Mouse (Mus musculus): ENCODE data around the gene Vps53.

Gene Vps53

DNA sequence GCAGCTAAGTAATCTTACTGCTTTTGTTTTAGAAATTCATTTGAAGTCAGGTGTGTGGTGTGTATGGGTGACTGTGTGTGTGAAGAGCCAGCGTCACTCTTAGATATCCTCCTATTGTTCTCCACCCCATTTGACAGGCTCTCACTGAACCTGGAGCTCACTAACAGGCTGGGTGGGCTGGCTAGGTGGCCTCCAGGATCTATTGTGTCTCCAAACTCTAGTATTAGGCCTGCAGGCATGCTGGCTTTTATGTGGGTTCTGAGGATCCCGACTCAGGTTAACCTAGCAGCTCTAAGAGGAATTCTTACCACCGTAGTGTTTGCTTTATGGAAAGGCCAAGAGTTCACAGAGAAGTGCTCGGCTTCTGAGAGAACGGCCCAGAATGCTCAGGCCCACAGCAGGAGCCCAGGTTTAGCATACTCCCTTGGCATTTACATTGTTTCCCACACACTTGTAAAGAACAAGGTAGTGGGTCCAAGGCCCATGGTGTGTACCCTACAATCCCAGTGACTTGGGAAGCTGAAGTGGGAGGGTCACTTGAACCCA lies 128.4 kb downstream of the Vps53 start:
- no peak for DNase-seq

DNA sequence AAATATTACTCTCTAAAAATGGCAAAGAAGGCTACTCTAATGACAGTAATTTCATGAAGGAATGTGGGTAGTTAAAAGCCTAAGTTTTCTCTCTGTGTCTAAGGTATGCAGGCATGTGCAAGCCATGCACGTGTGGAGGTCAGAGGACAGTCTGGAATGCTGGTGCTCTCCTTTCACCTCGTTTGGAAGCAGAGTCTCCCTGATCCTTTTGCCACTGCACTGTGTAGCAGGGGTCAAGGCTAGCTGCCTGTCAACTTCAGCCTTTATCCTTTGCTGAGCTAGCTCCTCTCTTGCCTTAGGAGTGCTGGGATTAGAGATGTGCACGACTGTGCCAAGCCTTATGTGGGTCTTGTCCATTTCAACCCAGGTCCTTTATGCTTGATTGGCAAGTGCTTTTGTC lies 128.9 kb downstream of the Vps53 start:
- no peak for DNase-seq

DNA sequence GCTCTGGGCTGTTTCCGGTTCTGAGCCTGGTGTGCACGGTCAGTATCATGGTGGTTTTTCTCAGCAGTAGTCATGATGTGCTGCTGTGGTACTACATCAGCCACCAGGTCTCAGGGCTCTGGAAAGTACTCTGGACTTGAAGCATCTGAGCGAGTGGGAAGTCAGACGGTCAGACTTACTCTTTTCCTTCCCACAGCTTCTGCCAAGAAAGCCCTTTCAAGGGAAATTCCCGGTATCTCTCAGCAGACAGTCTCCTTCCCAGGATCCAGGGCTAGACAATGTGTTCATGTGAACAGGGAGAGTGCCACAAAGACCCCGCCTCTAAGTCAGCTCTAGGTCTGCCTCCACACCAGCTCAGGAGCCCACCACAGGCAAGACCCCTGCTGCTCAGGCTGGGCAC lies 134.1 kb downstream of the Vps53 start:
- no peak for DNase-seq

- DNase-seq, result no peak
Measured at GRCm38 (mm10) chr11:76044468-76044867, 135.0 kb downstream of the Vps53 start.

DNA sequence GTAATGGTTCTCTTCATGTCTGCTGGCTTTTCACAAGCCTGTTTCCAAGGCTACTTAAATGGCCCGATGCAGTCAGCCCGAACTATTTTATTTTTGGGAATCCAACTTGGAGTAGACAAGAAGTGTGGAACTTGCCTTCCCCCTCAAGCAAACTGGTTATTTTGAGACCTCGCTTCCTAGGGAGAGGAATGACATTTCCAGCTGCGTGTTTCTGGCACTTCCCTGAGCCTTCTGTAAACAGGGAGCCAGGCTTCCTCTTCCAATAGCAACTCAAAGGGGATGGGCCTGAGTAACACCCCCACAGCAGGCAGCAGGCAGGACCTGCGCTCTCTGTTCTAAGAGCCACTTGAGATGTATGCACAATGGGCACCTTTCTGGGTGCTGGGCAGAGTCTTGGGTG lies 136.6 kb downstream of the Vps53 start:
- DNase-seq, result peak; percentile 68

- no peak for DNase-seq
Measured at GRCm38 (mm10) chr11:76042041-76042638, 137.3 kb downstream of the Vps53 start.

GRCm38 (mm10) chr11:76040761-76041376 lies 138.6 kb downstream of the Vps53 start:
- no peak for DNase-seq

DNA sequence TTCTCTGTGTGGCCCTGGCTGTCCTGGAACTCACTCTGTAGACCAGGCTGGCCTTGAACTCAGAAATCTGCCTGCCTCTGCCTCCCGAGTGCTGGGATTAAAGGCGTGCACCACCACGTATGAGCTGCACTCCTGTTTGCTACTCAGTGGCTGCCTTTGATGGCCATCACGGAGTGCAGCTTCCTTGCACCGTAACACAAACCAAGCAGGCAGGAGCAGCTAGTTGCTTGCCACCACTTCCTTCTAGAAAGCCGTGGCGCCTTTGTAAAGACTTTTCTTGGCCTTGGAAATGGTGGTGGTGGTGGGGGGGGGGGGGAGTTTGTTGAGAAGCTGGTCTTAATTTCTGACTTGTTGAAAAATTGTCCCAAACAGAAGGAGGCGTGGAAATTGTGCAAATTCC lies 139.3 kb downstream of the Vps53 start:
- DNase-seq, result no peak

DNA sequence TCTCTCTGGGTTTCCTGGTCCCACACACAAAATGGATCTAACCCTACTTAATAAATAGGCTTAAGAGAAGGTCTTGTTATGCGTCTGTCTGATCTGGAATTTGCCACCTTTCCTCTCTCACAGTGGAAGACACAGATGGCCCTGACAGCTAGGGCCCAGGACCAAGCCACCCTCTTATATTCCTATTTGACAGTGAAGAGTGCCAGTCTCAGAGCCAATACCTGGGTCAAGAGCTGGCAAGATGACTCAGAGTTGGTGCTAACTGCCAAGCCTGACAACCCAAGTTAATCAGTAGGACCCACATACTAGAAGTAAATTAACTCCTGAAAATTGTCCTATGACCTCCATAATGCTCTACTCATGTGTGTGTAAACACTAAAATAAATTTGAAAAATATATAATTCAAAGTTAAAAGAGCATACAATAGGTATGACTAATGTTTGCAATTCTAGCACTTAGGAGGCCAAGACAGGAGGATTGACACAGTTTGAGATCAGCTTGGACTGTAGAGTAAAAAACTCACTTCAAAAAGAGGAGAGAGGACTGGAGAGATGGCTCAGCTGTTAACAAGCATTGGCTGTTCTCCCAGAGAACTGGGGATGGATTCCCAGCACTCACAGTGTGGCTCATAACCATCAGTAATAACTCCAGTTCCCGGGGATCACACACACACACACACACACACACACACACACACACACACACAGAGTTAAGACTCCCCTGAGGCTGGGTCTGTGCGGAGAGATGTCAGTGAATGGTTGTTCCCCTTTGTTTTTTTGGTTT lies 140.0 kb downstream of the Vps53 start:
- DNase-seq, result no peak

GRCm38 (mm10) chr11:76037581-76038294 lies 141.7 kb downstream of the Vps53 start:
- DNase-seq, result peak; percentile 33

- DNase-seq, result no peak
Measured at GRCm38 (mm10) chr11:76035182-76035581, 144.3 kb downstream of the Vps53 start.

DNA sequence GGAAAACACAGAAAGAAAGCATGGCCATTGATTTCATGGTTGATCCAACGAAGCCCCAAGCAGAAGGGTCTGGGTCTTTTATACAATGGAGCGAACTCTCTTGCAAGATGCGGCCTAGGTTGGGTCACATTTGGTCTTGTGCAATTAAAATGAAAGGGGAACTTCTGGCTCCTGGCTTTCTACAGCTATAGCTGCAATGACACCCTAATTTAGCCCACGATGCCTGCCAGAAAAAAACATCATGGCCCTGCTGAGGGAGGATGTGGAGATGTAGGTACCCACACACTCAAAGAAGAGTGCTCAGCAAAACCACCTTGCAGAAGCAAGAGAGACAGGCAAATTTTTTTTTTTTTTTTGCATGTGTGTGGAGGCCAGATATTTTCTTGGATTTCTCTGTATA lies 145.6 kb downstream of the Vps53 start:
- no peak for DNase-seq

DNA sequence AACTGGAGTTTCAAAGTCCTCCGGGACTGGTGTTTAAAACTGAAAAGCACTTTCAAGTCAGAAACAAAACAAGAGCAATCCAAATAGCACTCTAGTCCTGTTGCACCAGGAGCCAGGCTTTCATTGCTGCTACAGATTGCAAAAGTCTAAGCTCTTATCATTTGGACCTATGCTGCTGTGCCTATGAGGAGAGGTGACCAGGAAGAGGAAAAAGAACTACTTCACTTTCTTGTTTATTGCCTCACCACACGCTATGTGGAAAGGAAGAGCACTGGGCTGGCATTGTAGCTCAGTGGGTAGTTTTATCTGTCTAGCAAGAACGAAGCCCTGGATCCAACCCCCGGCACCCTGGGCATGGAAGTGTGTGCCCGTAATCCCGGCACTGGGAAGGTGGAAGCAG lies 146.1 kb downstream of the Vps53 start:
- no peak for DNase-seq

- no peak for DNase-seq
Measured at GRCm38 (mm10) chr11:76028072-76028465, 151.4 kb downstream of the Vps53 start.

DNA sequence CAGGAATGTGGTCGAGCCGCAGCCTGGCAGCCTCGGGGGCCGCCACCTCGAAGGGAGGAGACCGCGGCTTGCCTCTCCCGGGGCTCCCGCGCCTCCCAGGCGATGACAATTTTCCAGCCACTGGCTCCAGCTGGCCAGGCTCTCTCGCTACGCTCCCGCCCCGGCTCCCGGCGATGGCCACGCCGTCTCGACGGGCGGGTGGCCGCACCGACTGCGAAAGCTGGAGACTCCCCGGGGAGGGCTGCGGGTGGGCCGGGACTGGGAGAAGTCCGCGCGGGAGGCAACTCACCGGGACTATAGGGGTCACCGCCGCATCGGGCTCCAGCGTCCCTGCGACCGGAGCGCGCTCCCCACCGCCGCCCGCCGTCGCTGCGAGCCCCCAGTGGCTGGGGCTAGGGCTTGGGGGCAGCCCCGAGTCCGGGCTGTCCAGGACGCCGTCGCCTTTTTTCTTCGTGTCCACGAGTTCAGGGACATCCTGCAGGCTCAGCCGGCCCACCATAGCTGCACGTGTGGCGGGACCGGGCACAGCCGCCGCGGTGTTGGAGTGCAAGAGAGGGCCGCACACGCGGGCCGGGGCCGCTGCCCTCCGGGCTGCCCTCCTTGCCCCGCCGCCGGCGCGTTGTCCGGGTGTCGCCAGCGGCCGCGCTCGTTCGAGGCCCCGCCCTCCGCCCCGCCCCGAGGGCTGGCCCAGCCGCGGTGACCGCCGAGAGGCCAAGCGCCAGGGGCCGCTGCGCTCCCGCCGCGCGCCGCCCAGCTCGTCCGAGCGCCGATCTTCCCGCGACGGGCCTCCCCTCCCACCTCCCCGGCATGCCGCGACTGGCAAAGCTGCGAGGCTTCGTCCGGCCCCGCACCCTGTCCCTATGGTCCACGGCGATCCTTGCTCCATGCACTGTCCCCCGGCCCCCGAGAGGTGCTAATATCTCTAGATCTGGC lies 152.0 kb downstream of the Vps53 start, which contains the start of gene Rflnb:
Rflnb (minus strand) TSS at position 644 of the 933 bp plus-strand sequence.
- peak; percentile 95 for DNase-seq

DNA sequence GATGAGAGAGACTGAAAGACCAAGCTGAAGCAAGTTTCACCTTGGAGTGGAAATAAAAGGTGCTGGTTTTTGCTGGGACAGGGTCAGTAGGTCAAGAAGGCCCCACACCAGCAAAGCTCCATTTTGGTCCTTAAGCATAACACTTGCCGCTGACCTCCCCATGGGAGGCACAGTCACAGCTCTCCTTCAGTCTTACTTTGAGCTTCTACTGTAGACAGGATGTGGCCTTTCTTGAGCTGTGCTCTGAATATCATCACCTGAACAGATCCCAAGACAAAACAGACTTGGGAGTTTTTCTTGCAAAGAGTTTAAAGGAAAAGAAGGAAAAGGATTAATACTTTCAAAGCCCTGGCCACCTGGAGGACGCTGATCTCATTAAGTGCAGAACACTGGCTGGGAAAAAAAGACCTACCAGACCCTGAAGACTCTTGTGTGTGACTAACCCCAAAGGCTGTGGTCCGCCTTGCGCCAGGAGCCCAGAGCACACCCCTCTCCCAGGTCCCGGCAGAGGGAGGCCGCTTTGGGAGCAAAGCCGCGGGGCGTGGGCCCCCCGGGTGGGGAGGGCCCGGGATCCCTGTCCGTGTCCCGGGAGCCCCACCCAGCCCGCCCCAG lies 152.8 kb downstream of the Vps53 start:
- DNase-seq, result no peak

DNA sequence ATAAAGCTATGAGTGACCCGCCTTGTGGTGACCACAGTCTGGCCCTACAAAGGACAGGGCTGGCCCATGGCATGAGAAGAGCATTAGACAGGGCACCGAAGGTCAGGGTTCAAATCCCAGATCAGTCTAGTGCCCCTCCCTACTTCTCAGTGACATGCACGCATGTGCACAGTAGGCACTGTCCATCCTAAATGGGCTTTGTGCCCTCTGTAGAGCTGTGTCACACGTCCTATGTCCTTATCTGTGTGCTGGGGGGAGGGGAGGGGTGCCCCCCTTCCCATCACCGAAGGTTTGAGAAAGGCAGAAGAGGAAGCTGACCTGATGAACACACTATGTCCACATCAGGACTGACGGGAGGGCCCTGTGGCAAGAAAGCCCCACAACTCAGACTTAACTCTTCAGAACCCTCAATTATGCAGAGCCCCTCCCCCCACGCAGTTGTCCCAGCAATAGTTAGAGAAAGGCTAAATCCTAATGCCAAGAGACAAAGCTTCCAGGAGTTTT lies 154.3 kb downstream of the Vps53 start:
- no peak for DNase-seq

DNA sequence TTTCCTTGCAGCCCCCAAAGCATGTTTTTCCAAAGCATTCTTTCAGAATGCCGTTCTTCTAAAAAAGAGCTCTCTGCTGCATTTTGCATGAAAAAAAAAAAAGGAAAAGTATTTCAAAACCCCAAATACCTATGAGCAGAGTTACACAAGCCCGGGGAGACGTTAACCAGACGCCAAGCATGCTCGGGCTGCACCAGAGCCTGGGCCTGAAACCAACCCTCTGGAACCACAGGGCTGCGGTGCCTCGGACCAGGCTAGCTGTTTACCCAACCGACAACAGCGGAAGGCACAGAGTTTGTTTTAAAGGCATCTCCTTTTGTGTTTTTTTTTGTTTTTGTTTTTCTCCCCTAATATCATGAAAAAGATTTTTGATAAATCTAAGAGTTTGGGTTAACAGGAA lies 158.5 kb downstream of the Vps53 start:
- no peak for DNase-seq

DNA sequence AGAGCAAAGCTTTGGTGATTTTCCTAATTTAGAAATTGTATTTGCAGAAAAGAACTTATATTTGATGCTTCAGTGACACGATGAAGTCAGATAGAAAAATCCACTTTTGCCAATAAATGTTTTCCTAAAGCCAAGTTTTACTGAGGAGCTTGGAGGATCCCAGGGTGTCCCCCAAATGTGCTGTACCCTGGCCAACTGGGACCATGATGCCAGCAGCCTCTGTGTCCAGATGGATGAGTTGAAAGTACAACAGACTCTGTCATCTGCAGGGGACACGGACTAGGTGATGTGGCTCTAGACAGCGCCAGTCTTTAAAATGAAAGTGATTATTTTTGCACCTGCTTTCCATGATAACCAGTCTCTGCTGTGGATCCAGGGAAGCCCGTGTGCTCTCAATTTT lies 159.6 kb downstream of the Vps53 start:
- DNase-seq, result no peak

DNA sequence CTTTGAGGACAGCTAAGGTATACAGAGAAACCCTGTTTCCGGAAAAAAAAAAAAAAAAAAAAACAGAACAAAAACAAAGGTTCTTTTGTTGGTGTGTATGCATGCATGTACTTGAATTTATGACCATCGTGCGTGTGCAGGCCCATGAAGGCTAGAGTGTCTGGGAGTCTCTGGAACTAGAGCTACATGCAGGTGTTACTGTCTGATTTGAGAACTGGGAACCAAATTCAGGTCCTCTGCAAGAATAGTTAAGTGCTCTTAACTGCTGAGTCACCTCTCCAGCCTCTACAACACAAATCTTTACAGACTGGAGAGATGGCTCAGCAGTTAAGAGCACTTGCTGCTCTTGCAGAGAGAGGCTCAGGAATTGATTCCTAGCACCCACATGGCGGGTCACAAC lies 163.6 kb downstream of the Vps53 start:
- no peak for DNase-seq

- DNase-seq, result no peak
Measured at GRCm38 (mm10) chr11:76015251-76015650, 164.2 kb downstream of the Vps53 start.
